Mouse (Mus musculus): ENCODE measurements around the gene Rhox4a2. TPM values are rescaled to one million over a fixed set of nuclear protein-coding genes. Genes with fewer than 3 reads are reported as not detected.
"Not testable (repeated sequence)": the region's sequence is repeated elsewhere in the genome, so short reads cannot be mapped to it uniquely, and the experiment has no call there.

The Rhox4a2 gene
- total RNA-seq (2021): not detected

DNA sequence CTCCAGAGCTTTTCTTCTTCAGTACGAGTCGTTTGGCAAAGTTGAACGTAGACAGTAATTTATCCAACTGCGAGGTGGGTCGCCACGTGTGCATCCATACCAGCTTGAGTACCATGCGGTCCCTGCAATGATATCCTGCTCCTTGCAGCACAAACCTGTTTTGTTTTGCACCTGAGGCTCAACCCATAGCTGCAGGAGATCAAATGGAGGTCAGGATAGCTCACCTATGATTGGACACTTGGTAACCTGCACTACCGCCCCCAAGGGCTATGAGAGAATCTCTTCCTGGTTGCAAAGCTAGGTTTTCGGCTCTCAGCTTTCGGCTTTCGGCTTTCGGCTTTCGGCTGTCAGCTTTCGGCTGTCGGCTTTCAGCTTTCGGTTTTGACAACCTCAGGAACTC lies at the start of gene Rhox4a2:
Gene Rhox4a2, plus strand, starts transcription at position 301 of the 400 bp plus-strand sequence.
- DNase-seq (ENCODE audit: low spot score in 2 of 2): not testable (repeated sequence)

GRCm38 (mm10) chrX:37379728-37380127 lies 10.9 kb upstream of the Rhox4a2 start, which contains the start of gene Rhox3a2:
Gene Rhox3a2, plus strand, starts transcription at chrX:37380028.
- intact Hi-C loops (cut with DNase I); DNase-seq (ENCODE audit: low spot score in 2 of 2): not testable (repeated sequence)

More for the DNA sequence above, at the start of gene Rhox4a2:
- intact Hi-C loops (cut with DNase I): not testable (repeated sequence)

GRCm38 (mm10) chrX:37411767-37412166 lies 21.1 kb downstream of the Rhox4a2 start, which contains the start of gene Rhox2b:
Gene Rhox2b, plus strand, starts transcription at chrX:37412067.
- DNase-seq (ENCODE audit: low spot score in 2 of 2); intact Hi-C loops (cut with DNase I): not testable (repeated sequence)

DNA sequence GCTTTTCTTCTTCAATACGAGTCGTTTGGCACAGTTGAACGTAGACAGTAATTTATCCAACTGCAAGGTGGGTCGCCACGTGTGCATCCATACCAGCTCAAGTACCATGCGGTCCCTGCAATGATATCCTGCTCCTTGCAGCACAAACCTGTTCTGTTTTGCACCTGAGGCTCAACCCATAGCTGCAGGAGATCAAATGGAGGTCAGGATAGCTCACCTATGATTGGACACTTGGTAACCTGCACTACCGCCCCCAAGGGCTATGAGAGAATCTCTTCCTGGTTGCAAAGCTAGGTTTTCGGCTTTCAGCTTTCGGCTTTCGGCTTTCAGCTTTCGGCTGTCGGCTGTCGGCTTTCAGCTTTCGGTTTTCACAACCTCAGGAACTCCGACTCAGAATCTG lies 41.5 kb downstream of the Rhox4a2 start, which contains the start of gene Rhox4b:
Gene Rhox4b, plus strand, starts transcription at position 301 of the 400 bp plus-strand sequence.
- intact Hi-C loops (cut with DNase I); DNase-seq (ENCODE audit: low spot score in 2 of 2): not testable (repeated sequence)

Other genes starting within 250 kb of the Rhox4a2 start
- not detected for gene Akap14, start 222.0 kb upstream of the Rhox4a2 start, total RNA-seq (2021)
- 100 to 1,000 TPM; 191 to 222 TPM for gene Ndufa1, start 199.7 kb upstream of the Rhox4a2 start, total RNA-seq (2021)
- 1 to 10 TPM; 7.5 to 7.6 TPM for gene Rnf113a1, start 199.6 kb upstream of the Rhox4a2 start, total RNA-seq (2021)
- not detected for gene Gm9, start 179.8 kb upstream of the Rhox4a2 start, total RNA-seq (2021)
- not detected for gene Rhox1, start 168.6 kb upstream of the Rhox4a2 start, total RNA-seq (2021)
- not detected for gene Rhox2a, start 145.9 kb upstream of the Rhox4a2 start, total RNA-seq (2021)
- gene Rhox3a, start 140.9 kb upstream of the Rhox4a2 start, total RNA-seq (2021): not detected
- gene Rhox4a, start 125.5 kb upstream of the Rhox4a2 start, total RNA-seq (2021): not detected
- not detected for gene Rhox3a2, start 10.8 kb upstream of the Rhox4a2 start, total RNA-seq (2021)
- not detected for gene Rhox2b, start 21.2 kb downstream of the Rhox4a2 start, total RNA-seq (2021)
- not detected for gene Rhox4b, start 41.6 kb downstream of the Rhox4a2 start, total RNA-seq (2021)
- not detected for gene Rhox2c, start 62.8 kb downstream of the Rhox4a2 start, total RNA-seq (2021)
- not detected for gene Rhox3c, start 67.7 kb downstream of the Rhox4a2 start, total RNA-seq (2021)
- not detected for gene Rhox4c, start 89.5 kb downstream of the Rhox4a2 start, total RNA-seq (2021)
- not detected for gene Rhox2d, start 102.6 kb downstream of the Rhox4a2 start, total RNA-seq (2021)
- not detected for gene Rhox4d, start 123.5 kb downstream of the Rhox4a2 start, total RNA-seq (2021)
- not detected for gene Rhox2e, start 139.6 kb downstream of the Rhox4a2 start, total RNA-seq (2021)
- gene Rhox3e, start 151.2 kb downstream of the Rhox4a2 start, total RNA-seq (2021): not detected
- not detected for gene Rhox4e, start 166.6 kb downstream of the Rhox4a2 start, total RNA-seq (2021)
- not detected for gene Rhox2f, start 180.6 kb downstream of the Rhox4a2 start, total RNA-seq (2021)
- gene Rhox3f, start 190.1 kb downstream of the Rhox4a2 start, total RNA-seq (2021): not detected
- not detected for gene Rhox4f, start 216.9 kb downstream of the Rhox4a2 start, total RNA-seq (2021)
- not detected for gene Rhox3g, start 237.8 kb downstream of the Rhox4a2 start, total RNA-seq (2021)